Mouse (Mus musculus): ENCODE results near the gene Vmn1r90.
"Not testable (repeated sequence)": the region's sequence is repeated elsewhere in the genome, so short reads cannot be mapped to it uniquely, and the experiment has no call there.

Gene Vmn1r90

DNA sequence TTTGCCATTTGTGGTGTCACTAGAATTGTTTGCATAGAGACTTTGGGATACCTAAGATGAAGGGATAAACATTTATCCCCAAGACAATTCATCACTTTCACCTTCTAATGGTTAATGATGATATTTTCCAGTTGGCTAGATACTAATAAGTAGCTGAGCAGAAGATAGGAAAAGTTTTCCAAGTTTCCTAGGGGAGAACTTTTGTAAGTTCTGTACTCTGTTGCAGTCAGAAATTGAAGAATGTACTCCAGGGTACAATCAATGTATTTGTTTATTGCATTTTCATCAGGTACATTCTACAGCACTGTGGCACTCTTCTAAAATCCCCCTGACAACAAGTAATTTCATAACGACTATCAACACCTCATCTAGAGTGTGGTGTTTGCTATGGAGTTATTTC lies at the start of gene Vmn1r90:
Gene Vmn1r90, minus strand, starts transcription at position 101 of the 400 bp plus-strand sequence.
- no peak for DNase-seq (ENCODE audit: low spot score in 2 of 2)

DNA sequence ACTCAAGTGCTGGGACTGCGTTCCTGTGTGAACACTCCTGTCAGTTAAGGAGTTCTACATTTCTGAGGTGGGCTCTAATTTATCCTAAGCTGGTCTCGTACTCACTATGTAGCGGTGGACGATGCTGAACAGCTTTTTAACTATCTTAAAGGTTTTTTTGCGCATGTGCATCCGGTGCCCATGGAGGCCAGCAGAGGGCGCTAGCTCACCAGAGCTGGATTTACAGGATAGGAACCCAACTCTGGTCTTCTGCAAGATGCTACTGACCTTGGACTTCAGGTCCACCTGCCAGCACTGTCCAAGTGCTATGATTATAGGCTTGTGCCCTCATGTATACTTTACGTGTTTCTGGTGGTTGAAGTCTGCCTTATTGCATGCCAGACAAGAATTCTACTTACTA lies 29.7 kb upstream of the Vmn1r90 start:
- DNase-seq (ENCODE audit: low spot score in 2 of 2), result not testable (repeated sequence)

DNA sequence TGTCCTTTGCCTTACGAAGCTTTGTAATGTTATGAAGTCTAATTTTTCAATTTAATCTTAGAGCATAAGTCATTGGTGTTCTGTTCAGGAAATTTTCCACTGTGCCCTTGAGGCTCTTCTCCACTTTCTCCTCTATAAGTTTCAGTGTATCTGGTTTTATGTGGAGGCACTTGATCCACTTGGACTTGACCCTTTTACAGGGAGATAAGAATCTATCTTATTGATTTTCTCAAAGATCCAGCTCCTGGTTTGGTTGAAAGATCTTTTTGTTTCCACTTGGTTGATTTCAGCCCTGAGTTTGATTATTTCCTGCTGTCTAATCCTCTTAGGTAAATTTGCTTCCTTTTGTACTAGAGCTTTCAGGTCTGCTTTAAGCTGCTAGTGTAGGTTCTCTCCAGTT lies 11.0 kb downstream of the Vmn1r90 start:
- DNase-seq (ENCODE audit: low spot score in 2 of 2), result no peak

DNA sequence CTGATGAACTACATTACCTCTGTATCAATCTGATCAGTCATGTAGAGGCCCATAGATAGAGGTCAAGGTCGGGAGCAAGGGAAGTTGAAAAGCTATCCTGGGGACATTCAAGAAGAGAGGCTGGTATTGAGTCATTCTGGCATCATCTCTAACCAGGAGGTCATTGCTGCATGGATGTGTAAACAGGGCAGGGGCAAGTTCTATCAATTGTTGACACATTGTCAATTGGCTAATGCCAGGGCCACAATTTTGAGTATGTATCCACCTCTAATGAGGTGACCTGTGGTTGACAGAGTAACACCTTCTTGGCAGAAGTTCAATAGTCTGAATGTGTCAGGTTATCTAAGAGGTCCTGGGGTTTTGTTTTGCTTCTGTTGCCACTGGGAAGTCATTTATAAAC lies 38.0 kb downstream of the Vmn1r90 start:
- no peak for DNase-seq (ENCODE audit: low spot score in 2 of 2)

DNA sequence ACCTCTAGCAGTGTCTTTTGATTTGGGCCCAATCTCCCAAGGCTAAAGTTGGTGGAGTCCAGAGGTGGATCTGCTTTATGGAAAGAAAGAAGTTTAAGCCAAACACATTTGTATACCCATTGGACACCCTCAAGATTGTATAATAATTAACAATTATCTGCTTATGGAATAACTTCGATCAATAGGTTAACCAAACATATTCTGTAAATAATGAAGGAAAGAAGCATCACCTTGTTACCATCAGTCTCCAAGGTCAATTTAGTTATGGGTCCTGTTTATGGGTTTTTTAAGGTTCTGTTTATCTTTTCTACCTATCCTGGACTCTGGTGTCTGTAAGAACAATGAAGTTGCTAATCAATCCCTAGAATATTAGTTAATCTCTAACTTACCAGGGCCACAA lies 40.7 kb downstream of the Vmn1r90 start:
- DNase-seq (ENCODE audit: low spot score in 2 of 2), result no peak

DNA sequence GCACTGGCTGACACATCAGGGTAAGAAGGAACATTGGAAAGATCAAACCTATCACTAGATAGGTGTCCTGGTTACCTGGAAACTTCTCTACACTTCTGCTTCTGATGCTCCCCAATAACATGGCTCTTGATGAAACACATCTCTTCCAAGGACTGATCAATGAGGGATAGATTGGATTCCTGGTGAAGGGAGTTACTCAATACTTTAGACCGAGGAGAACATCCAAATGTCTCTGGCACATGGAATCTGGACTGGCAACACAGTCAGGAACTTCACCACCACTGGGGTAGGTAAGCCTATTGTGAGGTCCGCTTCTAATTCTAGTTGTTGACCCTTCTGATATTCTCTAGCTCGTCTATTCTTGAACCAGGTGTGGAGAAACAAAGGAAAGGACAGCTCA lies 45.0 kb downstream of the Vmn1r90 start:
- no peak for DNase-seq (ENCODE audit: low spot score in 2 of 2)

Measured in frontal cortex, postnatal 36 days (tissue).